Mouse (Mus musculus) limb, embryonic 14.5 days (tissue): Measurements from ENCODE around the gene Gper1. TPM values are rescaled to one million over a fixed set of nuclear protein-coding genes. Genes with fewer than 3 reads are reported as not detected.

Experiments
- ATAC-seq: fragments of 200-750 bp; cut with Nextera tagmentation; 2 replicates; pipeline ENCODE4 v1.8.0; 2017; ENCODE audit warnings: low read depth, moderate number of reproducible peaks, moderate TSS enrichment; ENCODE audit not compliant: low FRiP score
- DNase-seq: peaks from one replicate; pipeline ENCODE4 v3.0.0-alpha.2; 2015; ENCODE audit warnings: low spot score
- H3K27ac ChIP-seq: fragments of 300-500 bp; sonication (generic); replicated peaks from 2 replicates; pipeline ENCODE4 v1.5.1; 2014; ENCODE audit warnings: low read depth, mild to moderate bottlenecking, low read length, moderate library complexity, mixed read lengths
- H3K27me3 ChIP-seq: fragments of 300-500 bp; sonication (generic); 2 replicates; pipeline ENCODE4 v1.6.1; 2014; ENCODE audit warnings: low read length, mixed read lengths; ENCODE audit not compliant: control insufficient read depth, insufficient read depth
- H3K36me3 ChIP-seq: fragments of 300-500 bp; sonication (generic); 2 replicates; pipeline ENCODE4 v1.6.1; 2014; ENCODE audit warnings: mild to moderate bottlenecking, low read length, moderate library complexity, mixed read lengths; ENCODE audit not compliant: control insufficient read depth, insufficient read depth
- H3K4me1 ChIP-seq: fragments of 300-500 bp; sonication (generic); 2 replicates; pipeline ENCODE4 v1.6.1; 2014; ENCODE audit warnings: antibody characterized with exemption, low read length, mixed read lengths; ENCODE audit not compliant: control insufficient read depth, insufficient read depth
- H3K4me2 ChIP-seq: fragments of 300-500 bp; sonication (generic); replicated peaks from 2 replicates; pipeline ENCODE4 v1.6.1; 2014; ENCODE audit warnings: low read depth, mild to moderate bottlenecking, low read length, moderate library complexity; ENCODE audit not compliant: severe bottlenecking
- H3K4me3 ChIP-seq: fragments of 300-500 bp; sonication (generic); replicated peaks from 2 replicates; pipeline ENCODE4 v1.5.1; 2014; ENCODE audit warnings: low read length
- H3K9ac ChIP-seq: fragments of 300-500 bp; sonication (generic); 2 replicates; pipeline ENCODE4 v1.6.1; 2014; ENCODE audit warnings: mild to moderate bottlenecking, low read depth, low read length, moderate library complexity; ENCODE audit not compliant: severe bottlenecking
- H3K9me3 ChIP-seq: fragments of 300-500 bp; sonication (generic); 2 replicates; pipeline ENCODE4 v1.6.1; 2016; ENCODE audit warnings: low read length; ENCODE audit not compliant: control insufficient read depth
- POLR2A ChIP-seq: fragments of 200-500 bp; IDR thresholded peaks from 2 replicates; pipeline ENCODE4 v1.8.0; 2012; ENCODE audit warnings: inconsistent platforms, mild to moderate bottlenecking, moderate library complexity, borderline replicate concordance; ENCODE audit not compliant: insufficient read depth, insufficient read length; ENCODE audit errors: extremely low read depth
- WGBS: fragments of 180-500 bp; shearing (Covaris S2); extraction: QIAGEN DNeasy Blood & Tissue Kit; methylation state at CpG from one replicate; pipeline ENCODE4 v1.1.7; 2014; 5-methylcytosine and 5-hydroxymethylcytosine counted together
- polyA plus RNA-seq, 2 experiments: library from polyadenylated mRNA; depleted of rRNA in 1 of 2; stranded (reverse) in 1 of 2; unstranded in 1 of 2; fragments of >200 nt; fragmentation: Nextera tagmentation in 1 of 2; extraction: Ambion mirVana in 1 of 2; gene quantifications; 2 replicates each; pipeline versions ENCODE4 v1.2.1 to v1.2.3; 2012 to 2014

Gper1 gene
- polyA plus RNA-seq, 2 experiments, result 4.7 to 6.7 TPM

GRCm38 (mm10) chr5:139404801-139405401 is 18.1 kb upstream of the Gper1 start, which contains the start of gene C130050O18Rik:
Gene C130050O18Rik (plus strand): TSS chr5:139405280.
- no peak within 1 kb of the TSS for H3K9ac ChIP-seq
- WGBS, result 78% methylated on average over 6 of the region's 6 CpGs
- no peak within 1 kb of the TSS; the same call in 1 of the 2 replicates for H3K27ac ChIP-seq
- no peaks in the 10 kb centered on the region for H3K9me3 ChIP-seq
- H3K36me3 ChIP-seq, result no peaks in the 10 kb centered on the region
- DNase-seq (no peak), ATAC-seq (no peak)
- no peak within 1 kb of the TSS for H3K4me3 ChIP-seq
- no peak within 1 kb of the TSS for H3K4me2 ChIP-seq
- TF ChIP-seq POLR2A, result no peak
- H3K27me3 ChIP-seq, result no peaks in the 10 kb centered on the region
- peaks cover 16% of the 10 kb centered on the region for H3K4me1 ChIP-seq

- no peaks in the 10 kb centered on the region for H3K27me3 ChIP-seq
- no peak for TF ChIP-seq POLR2A
- DNase-seq, result no peak
- no peaks in the 10 kb centered on the region for H3K36me3 ChIP-seq
- H3K4me2 ChIP-seq, result no peak overlapping the region
- peaks cover 16% of the 10 kb centered on the region for H3K4me1 ChIP-seq
- H3K9ac ChIP-seq, result no peak overlapping the region
- no peak for ATAC-seq
- no peak overlapping the region for H3K4me3 ChIP-seq
- no peak overlapping the region; the same call in 1 of the 2 replicates for H3K27ac ChIP-seq
- WGBS, result 64% methylated on average over 7 of the region's 7 CpGs
- H3K9me3 ChIP-seq, result no peaks in the 10 kb centered on the region
Observed at GRCm38 (mm10) chr5:139405478-139405877, 17.5 kb upstream of the Gper1 start.

GRCm38 (mm10) chr5:139405953-139406352 is 17.0 kb upstream of the Gper1 start:
- Histone ChIP-seq H3K36me3 (no peaks in the 10 kb centered on the region), H3K4me2 (no peak overlapping the region), H3K4me1 (peaks cover 16% of the 10 kb centered on the region), H3K4me3 (no peak overlapping the region), H3K9ac (no peak overlapping the region), H3K27ac (no peak overlapping the region; the same call in 1 of the 2 replicates), H3K9me3 (no peaks in the 10 kb centered on the region), H3K27me3 (no peaks in the 10 kb centered on the region)
- ATAC-seq (peak; percentile 47; the same call in 1 of the 2 replicates), DNase-seq (no peak)
- no peak for TF ChIP-seq POLR2A
- 55% methylated on average over 3 of the region's 3 CpGs for WGBS

- no peak for ATAC-seq
- H3K27ac ChIP-seq, result peak overlapping the region; percentile 67
- DNase-seq, result no peak
Observed at GRCm38 (mm10) chr5:139407121-139407885, 15.6 kb upstream of the Gper1 start.

GRCm38 (mm10) chr5:139408511-139408910 is 14.4 kb upstream of the Gper1 start:
- ATAC-seq (no peak), DNase-seq (peak; percentile 14)
- Histone ChIP-seq H3K4me2 (no peak overlapping the region), H3K4me3 (no peak overlapping the region), H3K9ac (no peak overlapping the region), H3K36me3 (no peaks in the 10 kb centered on the region), H3K27ac (no peak overlapping the region), H3K4me1 (peaks cover 22% of the 10 kb centered on the region), H3K27me3 (no peaks in the 10 kb centered on the region), H3K9me3 (no peaks in the 10 kb centered on the region)
- TF ChIP-seq POLR2A, result no peak
- 77% methylated on average over 7 of the region's 7 CpGs for WGBS

More at GRCm38 (mm10) chr5:139407121-139407885, 15.6 kb upstream of the Gper1 start:
- Histone ChIP-seq H3K4me1 (peaks cover 16% of the 10 kb centered on the region), H3K4me2 (peak overlapping the region; percentile 13), H3K4me3 (peak overlapping the region; percentile 5; the same call in 1 of the 2 replicates), H3K27me3 (no peaks in the 10 kb centered on the region), H3K36me3 (no peaks in the 10 kb centered on the region), H3K9ac (no peak overlapping the region; the same call in 1 of the 2 replicates), H3K9me3 (no peaks in the 10 kb centered on the region)
- WGBS, result 70% methylated on average over 14 of the region's 14 CpGs
- TF ChIP-seq POLR2A, result no peak
